Mouse (Mus musculus) regulatory T cell (primary cell): Measurements from ENCODE around the gene Alkbh4.

ENCODE experiments used
- in situ Hi-C: fragments of 300-600 bp; cut with MboI, MseI; formaldehyde crosslinking; loops from one replicate; pipeline ENCODE4 v1.15.1; 2025; ENCODE audit warnings: high pct_unique_total_duplicates

The Alkbh4 gene

GRCm38 (mm10) chr5:136179594-136179993 lies 43.6 kb downstream of the Alkbh4 start:
- in situ Hi-C loops = loop anchor here (5.0 kb wide), 1 partner anchor 77 kb away; no protein-coding TSS in a partner anchor

DNA sequence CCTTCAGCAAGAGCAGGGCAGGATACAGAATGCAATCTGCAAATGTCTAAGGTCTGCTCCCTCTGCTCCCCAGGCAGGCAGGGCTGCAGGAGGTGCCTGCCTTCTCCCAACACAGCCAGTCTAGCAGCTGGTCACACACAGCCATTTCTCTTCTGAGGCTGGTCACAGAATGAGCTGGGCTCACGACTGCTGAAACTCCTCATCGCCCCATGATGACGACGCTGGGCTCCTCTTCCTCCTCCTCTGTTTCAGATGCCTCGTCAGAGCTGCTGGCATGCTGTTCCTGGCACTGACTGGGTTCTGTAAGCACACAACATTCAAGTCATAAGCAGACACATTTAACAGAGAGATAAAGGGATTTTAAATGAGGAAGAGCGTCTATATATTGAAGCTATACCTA lies 45.3 kb downstream of the Alkbh4 start:
- in situ Hi-C loops = no loop called here

GRCm38 (mm10) chr5:136182049-136182448 lies 46.1 kb downstream of the Alkbh4 start:
- in situ Hi-C loops = no loop called here

DNA sequence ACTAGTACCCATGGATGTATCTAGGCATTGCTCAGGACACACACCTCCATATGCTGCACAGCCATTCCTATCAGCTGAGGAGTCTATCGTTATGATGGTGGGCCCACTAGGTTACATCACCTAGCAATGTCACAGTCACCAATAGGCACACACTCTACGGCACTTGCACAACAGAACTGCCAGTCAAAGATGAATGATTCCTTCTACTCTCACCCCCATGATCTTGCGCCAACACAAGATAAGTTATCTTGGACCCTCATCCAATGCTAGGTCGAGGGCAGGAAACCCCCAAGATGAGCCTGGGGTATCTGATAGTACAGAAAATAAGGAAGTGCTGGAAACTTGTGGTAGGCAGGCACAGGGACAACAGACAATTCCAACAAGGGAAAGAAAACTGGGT lies 46.9 kb downstream of the Alkbh4 start:
- in situ Hi-C loops = no loop called here

DNA sequence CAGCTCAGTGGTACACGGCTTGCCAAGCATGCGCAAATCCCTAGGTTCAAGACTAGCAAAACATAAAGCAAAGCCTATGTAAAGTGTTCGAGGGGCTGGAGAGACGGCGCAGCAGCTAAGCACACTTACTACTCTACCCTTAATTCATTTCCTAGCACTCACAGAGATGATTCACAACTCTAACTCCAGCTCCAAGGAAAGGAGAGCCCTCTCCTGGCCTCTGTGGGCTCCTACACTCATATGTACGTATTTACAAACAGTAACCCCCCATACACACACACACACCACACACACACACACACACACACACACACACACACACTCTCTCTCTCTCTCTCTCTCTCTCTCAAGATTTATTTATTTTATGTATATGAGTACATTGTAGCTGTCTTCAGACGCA lies 47.8 kb downstream of the Alkbh4 start:
- in situ Hi-C loops = no loop called here

DNA sequence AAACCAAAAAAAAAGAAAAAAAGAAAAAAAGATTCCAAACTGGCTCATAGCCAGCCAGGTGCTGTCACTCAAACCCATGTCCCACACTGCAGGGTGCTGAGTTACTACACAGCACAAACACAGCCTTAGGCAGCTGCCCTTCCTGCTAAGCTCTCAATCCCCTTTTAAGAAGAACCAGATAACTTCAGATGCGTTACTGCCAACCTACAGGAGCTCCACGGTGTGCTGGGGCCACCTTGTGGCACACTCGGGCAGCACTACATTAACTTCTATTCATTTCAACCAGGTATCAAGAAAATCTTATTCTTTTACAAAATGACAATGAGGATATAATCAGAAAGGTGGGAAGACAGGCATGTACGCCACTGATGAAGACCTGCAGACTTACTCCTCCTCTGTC lies 50.8 kb downstream of the Alkbh4 start:
- in situ Hi-C loops = loop anchor here (5.0 kb wide), 1 partner anchor 39 kb away; no protein-coding TSS in a partner anchor
